Mouse (Mus musculus) layer of hippocampus, adult 8-10 months (tissue): Measurements from ENCODE around the gene Fam19a2. TPM values are rescaled to one million over a fixed set of nuclear protein-coding genes. Genes with fewer than 3 reads are reported as not detected.
A peak's percentile ranks its signal among the peaks of the same experiment; 100 is the strongest.

Source experiments
- DNase-seq, 2 experiments: peaks; one replicate each; pipeline ENCODE4 v3.0.0; 2022; ENCODE audit warnings: low spot score in 2 of 2
- total RNA-seq, 4 experiments: library from RNA; stranded (reverse); gene quantifications; 2 replicates each; pipeline ENCODE4 v1.2.4; 2022

The Fam19a2 gene
- total RNA-seq, 4 experiments from 2014 or later, result 41.9 to 46.3 (median 44.4) TPM

DNA sequence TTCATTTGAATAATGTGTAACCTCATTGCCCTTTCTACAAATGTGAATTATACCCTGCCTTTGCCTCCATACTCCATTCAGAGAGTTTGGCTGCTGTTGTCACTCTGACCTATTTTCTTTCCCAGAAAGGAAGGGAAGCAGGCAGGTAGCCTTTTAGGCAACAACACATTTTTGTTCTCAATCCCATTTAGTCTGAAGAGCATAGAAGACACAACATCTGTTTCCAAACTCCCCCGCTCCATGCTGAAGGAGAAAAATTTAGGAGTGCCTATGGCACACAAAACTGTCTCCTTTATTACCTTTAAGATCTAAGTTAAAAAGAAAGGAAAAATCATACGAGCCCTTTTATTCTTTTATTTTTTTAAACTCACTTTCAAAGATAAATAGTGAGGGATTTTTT is 446.9 kb downstream of the Fam19a2 start:
- DNase-seq, result peak in 1 of 2 experiments; percentile 6

DNA sequence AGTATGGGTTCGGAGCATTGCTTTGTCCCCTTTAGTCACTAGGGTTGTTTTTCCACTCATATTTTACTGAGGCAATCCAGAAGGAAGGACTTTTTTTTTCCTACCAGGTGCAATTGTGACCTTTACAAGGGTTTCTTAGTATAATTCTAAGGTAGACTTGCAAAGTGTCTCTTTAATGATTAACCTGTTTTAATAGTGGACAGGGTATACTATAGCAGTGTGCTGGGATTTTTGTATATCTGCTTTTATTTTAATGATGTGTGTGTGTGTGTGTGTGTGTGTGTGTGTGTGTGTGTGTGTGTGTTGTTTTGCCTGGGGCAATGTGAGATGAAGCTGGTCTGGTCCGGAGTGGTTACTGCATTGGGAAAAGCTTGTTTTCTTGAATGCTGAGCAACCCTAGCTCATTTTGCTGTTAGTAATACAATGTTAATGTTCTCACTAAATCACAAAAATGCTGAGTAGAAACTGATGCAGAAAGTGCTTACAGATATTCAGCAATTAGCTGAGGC is 458.2 kb downstream of the Fam19a2 start:
- DNase-seq, result no peak

DNA sequence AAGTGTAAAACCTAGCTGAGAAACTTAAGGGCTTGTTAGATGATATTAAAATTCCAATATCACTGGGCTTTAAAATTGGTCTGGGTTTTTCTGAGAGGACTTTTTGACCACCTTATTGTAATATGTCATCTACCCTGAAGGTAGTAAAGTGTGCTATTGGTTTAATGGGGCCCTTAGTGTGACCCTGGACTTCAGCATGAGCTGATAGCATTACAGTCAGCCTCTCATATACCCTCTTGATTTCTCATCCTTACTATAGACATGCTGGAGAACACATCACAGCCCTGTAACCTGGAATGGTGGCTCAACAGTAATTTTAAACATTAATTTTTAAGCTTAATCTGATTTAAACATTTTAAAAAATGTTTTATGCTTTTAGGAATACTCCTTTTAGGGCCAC is 459.8 kb downstream of the Fam19a2 start:
- no peak for DNase-seq

DNA sequence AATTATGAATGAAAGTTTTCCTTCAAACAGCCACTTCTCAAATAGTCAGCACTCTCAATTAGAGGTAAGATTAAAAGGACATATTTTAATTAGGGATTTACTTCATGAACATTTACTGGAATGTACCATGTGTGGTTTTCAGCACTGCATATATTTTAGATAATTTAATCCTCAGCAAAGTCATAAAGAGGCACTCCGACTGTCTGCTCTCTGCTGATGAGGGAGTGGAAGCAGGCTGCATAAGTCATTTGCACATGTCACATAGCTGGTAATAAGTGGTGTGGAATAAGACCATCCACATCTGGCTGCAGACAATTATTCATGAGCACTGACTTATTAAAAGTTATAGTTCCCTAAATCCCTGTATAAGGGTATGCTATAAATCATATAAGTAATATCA is 484.5 kb downstream of the Fam19a2 start:
- DNase-seq, result no peak

DNA sequence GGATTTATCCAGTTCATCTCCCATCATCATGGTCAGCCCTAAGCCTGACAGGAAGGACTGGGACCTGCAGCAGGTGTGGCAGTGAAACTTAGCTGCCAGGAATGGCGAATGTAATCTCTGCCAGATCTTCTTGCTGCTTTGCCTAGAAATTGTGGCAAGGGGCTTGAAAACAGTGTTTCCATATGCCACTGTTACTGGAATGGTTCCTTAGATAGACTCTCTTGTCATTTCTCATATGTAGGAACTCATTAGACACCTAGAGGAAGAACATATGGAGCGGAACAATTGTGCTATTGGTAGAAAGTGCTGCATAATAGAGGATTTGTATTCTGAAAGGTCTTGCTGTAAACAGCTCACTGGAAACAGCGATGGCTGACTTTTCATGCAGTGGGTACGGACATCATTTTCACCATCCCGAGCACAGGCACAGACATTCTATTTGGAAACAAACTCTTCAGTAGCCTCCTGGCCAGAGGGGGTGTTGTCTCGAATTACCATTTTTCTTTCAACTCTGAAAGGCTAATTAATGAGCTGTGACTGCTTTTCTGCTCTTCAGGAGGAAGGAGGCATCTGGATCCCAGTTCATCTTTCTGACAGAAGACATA is 488.0 kb downstream of the Fam19a2 start:
- no peak for DNase-seq

DNA sequence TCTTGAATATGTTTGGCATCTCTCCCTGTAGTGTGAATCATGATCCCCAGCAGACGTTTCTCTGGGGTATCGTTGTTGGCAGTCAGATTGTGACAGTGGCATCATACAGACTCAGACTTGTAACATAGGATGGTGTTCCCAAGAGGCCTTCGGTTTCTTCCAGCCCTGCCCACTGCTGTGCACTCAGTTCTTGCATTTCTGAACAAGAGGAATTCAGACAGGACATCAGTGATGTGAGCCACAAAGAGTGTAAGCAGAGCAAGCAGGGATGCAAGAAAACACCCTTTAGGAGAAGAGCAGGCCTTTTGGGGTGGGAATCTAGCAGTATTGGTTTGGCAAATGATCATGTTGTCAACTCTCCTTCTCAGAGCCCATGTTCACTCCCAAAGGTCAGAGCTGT is 489.0 kb downstream of the Fam19a2 start:
- no peak for DNase-seq

DNA sequence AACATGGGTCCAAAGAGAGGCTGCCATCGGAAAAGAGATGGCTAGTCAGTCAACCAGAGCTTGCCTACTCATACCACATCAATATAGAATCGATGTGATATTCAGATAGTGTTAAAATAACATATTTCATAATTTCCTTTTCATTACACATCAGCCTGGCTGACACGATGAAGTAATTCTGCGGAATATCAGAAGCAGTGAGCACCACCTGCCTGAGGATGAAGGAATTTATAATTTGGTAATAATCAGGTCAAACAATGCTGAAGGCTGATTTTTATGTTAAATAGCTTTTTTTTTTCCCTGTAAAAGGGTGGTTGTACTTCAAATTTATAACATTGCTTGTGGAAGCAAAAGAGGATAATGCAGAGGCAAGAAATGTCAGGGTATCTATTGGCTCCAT is 490.2 kb downstream of the Fam19a2 start:
- no peak for DNase-seq

DNA sequence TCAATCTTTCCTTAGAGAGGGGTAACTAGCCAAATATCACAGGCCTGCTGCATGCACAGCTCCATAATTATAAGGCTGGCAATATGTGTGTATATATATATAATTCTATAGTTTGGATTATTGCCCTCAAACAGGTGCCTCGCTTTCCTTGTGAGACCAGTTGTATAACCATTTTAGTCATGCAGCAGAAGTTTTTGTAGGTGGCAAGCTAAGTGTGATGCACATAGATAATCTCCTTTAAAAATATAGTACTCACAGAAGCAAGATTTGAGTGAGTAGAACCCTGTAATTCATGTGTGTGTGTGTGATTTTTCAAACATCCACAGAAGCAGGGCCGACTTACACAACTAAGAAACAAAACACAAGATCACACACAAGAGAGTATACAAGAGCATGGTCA is 525.6 kb downstream of the Fam19a2 start:
- no peak for DNase-seq

Other genes with a start within 250 kb of the Fam19a2 start
- 100 to 1,000 TPM in 3 of 4 experiments, 10 to 100 TPM in 1; 84.8 to 111 (median 103) TPM for gene Mon2, start 187.5 kb upstream of the Fam19a2 start, total RNA-seq
- 100 to 1,000 TPM in 1 of 4 experiments, 10 to 100 TPM in 3; 89.3 to 104 (median 95.9) TPM for gene Usp15, start 67.0 kb upstream of the Fam19a2 start, total RNA-seq